Mouse (Mus musculus) forebrain, embryonic 16.5 days (tissue): Measurements from ENCODE around the gene Sqstm1. TPM values are rescaled to one million over a fixed set of nuclear protein-coding genes. Genes with fewer than 3 reads are reported as not detected.

Experiments
- ATAC-seq: fragments of 200-750 bp; cut with Nextera tagmentation; 2 replicates; pipeline ENCODE4 v1.8.0; 2017; ENCODE audit warnings: mild to moderate bottlenecking, moderate library complexity
- H3K27ac ChIP-seq: fragments of 300-500 bp; sonication (generic); 2 replicates; pipeline ENCODE4 v1.5.1; 2014; ENCODE audit warnings: low read length, control low read depth
- H3K27me3 ChIP-seq: fragments of 300-500 bp; sonication (generic); replicated peaks from 2 replicates; pipeline ENCODE4 v1.6.1; 2014; ENCODE audit warnings: low read length; ENCODE audit not compliant: control insufficient read depth, insufficient read depth
- H3K36me3 ChIP-seq: fragments of 300-500 bp; sonication (generic); 2 replicates; pipeline ENCODE4 v1.6.1; 2014; ENCODE audit not compliant: control insufficient read depth, insufficient read depth
- H3K4me1 ChIP-seq: fragments of 300-500 bp; sonication (generic); replicated peaks from 2 replicates; pipeline ENCODE4 v1.6.1; 2014; ENCODE audit warnings: low read length; ENCODE audit not compliant: control insufficient read depth, insufficient read depth
- H3K4me2 ChIP-seq: fragments of 300-500 bp; sonication (generic); 2 replicates; pipeline ENCODE4 v1.6.1; 2014; ENCODE audit warnings: mild to moderate bottlenecking, low read length, control low read depth
- H3K4me3 ChIP-seq: fragments of 300-500 bp; sonication (generic); replicated peaks from 2 replicates; pipeline ENCODE4 v1.5.1; 2014; ENCODE audit warnings: mild to moderate bottlenecking, low read length, control low read depth
- H3K9ac ChIP-seq: fragments of 300-500 bp; sonication (generic); replicated peaks from 2 replicates; pipeline ENCODE4 v1.6.1; 2014; ENCODE audit warnings: low read depth, low read length, control low read depth
- H3K9me3 ChIP-seq: fragments of 300-500 bp; sonication (generic); 2 replicates; pipeline ENCODE4 v1.6.1; 2016; ENCODE audit warnings: low read length; ENCODE audit not compliant: control insufficient read depth
- WGBS: fragments of 180-500 bp; shearing (Covaris S2); extraction: QIAGEN DNeasy Blood & Tissue Kit; methylation state at CpG from one replicate; pipeline ENCODE4 v1.1.7; 2014; 5-methylcytosine and 5-hydroxymethylcytosine counted together
- polyA plus RNA-seq: library from polyadenylated mRNA; unstranded; fragments of >200 nt; fragmentation: Nextera tagmentation; extraction: Ambion mirVana; gene quantifications from 2 replicates; pipeline ENCODE4 v1.2.1, GENCODE M21; 2015

The Sqstm1 gene
- polyA plus RNA-seq, 1 experiment from 2014 or later = 322 TPM

- Histone ChIP-seq H3K4me3 (no peak overlapping the region), H3K36me3 (peaks cover 50% of the 10 kb centered on the region), H3K4me2 (no peak overlapping the region), H3K9me3 (no peaks in the 10 kb centered on the region), H3K27ac (no peak overlapping the region), H3K9ac (no peak overlapping the region), H3K4me1 (no peaks in the 10 kb centered on the region), H3K27me3 (no peaks in the 10 kb centered on the region)
- no peak for ATAC-seq
- 92% methylated on average over 3 of the region's 3 CpGs for WGBS
These were observed 9.0 kb downstream of the Sqstm1 start for GRCm38 (mm10) chr11:50201590-50201989.

- Histone ChIP-seq H3K27ac (no peak overlapping the region), H3K4me1 (no peaks in the 10 kb centered on the region), H3K4me2 (no peak overlapping the region), H3K36me3 (peaks cover 45% of the 10 kb centered on the region), H3K27me3 (no peaks in the 10 kb centered on the region), H3K4me3 (no peak overlapping the region), H3K9ac (no peak overlapping the region), H3K9me3 (no peaks in the 10 kb centered on the region)
- ATAC-seq = no peak
- 86% methylated on average over 8 of the region's 8 CpGs for WGBS
These were observed 10.0 kb downstream of the Sqstm1 start for GRCm38 (mm10) chr11:50200613-50201012.

- no peaks in the 10 kb centered on the region for H3K4me1 ChIP-seq
- H3K36me3 ChIP-seq = peaks cover 35% of the 10 kb centered on the region
- H3K4me3 ChIP-seq = no peak overlapping the region
- no peaks in the 10 kb centered on the region for H3K9me3 ChIP-seq
- ATAC-seq = no peak
- 83% methylated on average over 2 of the region's 2 CpGs for WGBS
- no peaks in the 10 kb centered on the region for H3K27me3 ChIP-seq
- no peak overlapping the region for H3K9ac ChIP-seq
- H3K27ac ChIP-seq = no peak overlapping the region
- H3K4me2 ChIP-seq = no peak overlapping the region
These were observed 11.7 kb downstream of the Sqstm1 start for GRCm38 (mm10) chr11:50198916-50199315.

GRCm38 (mm10) chr11:50198219-50198846 lies 12.3 kb downstream of the Sqstm1 start:
- WGBS = 93% methylated on average over 4 of the region's 5 CpGs

GRCm38 (mm10) chr11:50197500-50197899 lies 13.1 kb downstream of the Sqstm1 start:
- Histone ChIP-seq H3K4me2 (no peak overlapping the region), H3K27ac (no peak overlapping the region), H3K9me3 (no peaks in the 10 kb centered on the region), H3K4me1 (no peaks in the 10 kb centered on the region), H3K9ac (no peak overlapping the region), H3K4me3 (no peak overlapping the region), H3K36me3 (peaks cover 32% of the 10 kb centered on the region), H3K27me3 (no peaks in the 10 kb centered on the region)
- WGBS = 97% methylated on average over 4 of the region's 4 CpGs
- no peak for ATAC-seq

More at GRCm38 (mm10) chr11:50198219-50198846, 12.3 kb downstream of the Sqstm1 start:
- Histone ChIP-seq H3K27me3 (no peaks in the 10 kb centered on the region), H3K9ac (no peak overlapping the region), H3K4me1 (no peaks in the 10 kb centered on the region), H3K4me3 (no peak overlapping the region), H3K4me2 (no peak overlapping the region), H3K36me3 (peaks cover 32% of the 10 kb centered on the region), H3K27ac (no peak overlapping the region), H3K9me3 (no peaks in the 10 kb centered on the region)
- no peak for ATAC-seq

- no peaks in the 10 kb centered on the region for H3K27me3 ChIP-seq
- H3K9ac ChIP-seq = no peak overlapping the region
- WGBS = 89% methylated on average over 4 of the region's 4 CpGs
- ATAC-seq = no peak
- H3K4me3 ChIP-seq = no peak overlapping the region
- H3K4me1 ChIP-seq = no peaks in the 10 kb centered on the region
- no peak overlapping the region for H3K4me2 ChIP-seq
- H3K36me3 ChIP-seq = peaks cover 6% of the 10 kb centered on the region; the same call in 1 of the 2 replicates
- H3K27ac ChIP-seq = no peak overlapping the region
- H3K9me3 ChIP-seq = no peaks in the 10 kb centered on the region
These were observed 15.8 kb downstream of the Sqstm1 start for GRCm38 (mm10) chr11:50194793-50195192.

- WGBS = 86% methylated on average over 7 of the region's 7 CpGs
- Histone ChIP-seq H3K27ac (no peak overlapping the region), H3K4me3 (no peak overlapping the region), H3K9ac (no peak overlapping the region), H3K4me2 (no peak overlapping the region), H3K4me1 (no peaks in the 10 kb centered on the region), H3K9me3 (no peaks in the 10 kb centered on the region), H3K27me3 (no peaks in the 10 kb centered on the region), H3K36me3 (peaks cover 3% of the 10 kb centered on the region; the same call in 1 of the 2 replicates)
- no peak for ATAC-seq
These were observed 16.6 kb downstream of the Sqstm1 start for GRCm38 (mm10) chr11:50194070-50194469.

- H3K27ac ChIP-seq = no peak overlapping the region
- H3K36me3 ChIP-seq = no peaks in the 10 kb centered on the region; the same call in 1 of the 2 replicates
- ATAC-seq = no peak
- no peaks in the 10 kb centered on the region for H3K9me3 ChIP-seq
- H3K9ac ChIP-seq = no peak overlapping the region
- H3K27me3 ChIP-seq = no peaks in the 10 kb centered on the region
- no peak overlapping the region for H3K4me2 ChIP-seq
- no peaks in the 10 kb centered on the region for H3K4me1 ChIP-seq
- H3K4me3 ChIP-seq = no peak overlapping the region
- WGBS = 92% methylated on average over 3 of the region's 3 CpGs
These were observed 18.3 kb downstream of the Sqstm1 start for GRCm38 (mm10) chr11:50192278-50192677.

GRCm38 (mm10) chr11:50190362-50190761 lies 20.3 kb downstream of the Sqstm1 start:
- Histone ChIP-seq H3K9me3 (no peaks in the 10 kb centered on the region), H3K9ac (no peak overlapping the region), H3K27ac (no peak overlapping the region), H3K4me2 (no peak overlapping the region), H3K36me3 (no peaks in the 10 kb centered on the region), H3K4me1 (no peaks in the 10 kb centered on the region), H3K4me3 (no peak overlapping the region), H3K27me3 (no peaks in the 10 kb centered on the region)
- WGBS = 91% methylated on average over 4 of the region's 4 CpGs
- ATAC-seq = no peak

GRCm38 (mm10) chr11:50188682-50189081 lies 21.9 kb downstream of the Sqstm1 start:
- H3K9me3 ChIP-seq = no peaks in the 10 kb centered on the region
- ATAC-seq = no peak
- H3K4me2 ChIP-seq = no peak overlapping the region
- no peaks in the 10 kb centered on the region for H3K27me3 ChIP-seq
- H3K4me1 ChIP-seq = no peaks in the 10 kb centered on the region
- H3K9ac ChIP-seq = no peak overlapping the region
- WGBS = 80% methylated on average over 7 of the region's 7 CpGs
- no peaks in the 10 kb centered on the region for H3K36me3 ChIP-seq
- no peak overlapping the region for H3K27ac ChIP-seq
- no peak overlapping the region for H3K4me3 ChIP-seq
